Comparison of ENCODE assay signal across 17 mouse cellular contexts in genomic region chr2:70159543-70159942, GRCm38 (mm10).
DNase-seq lines count a peak whose midpoint lies in the region; ATAC-seq and TF ChIP-seq lines count a peak whose summit lies in the region.
"Had no signal": no experiment of that assay in that cellular context is flagged by ENCODE, and none has a peak within 500 bp of the region (broad histone marks: within the 10 kb centered on the region; RNA-seq: fewer than 3 reads in every experiment).

No protein-coding gene starts in this region.

- no peak for TF ChIP-seq POLR2A in olfactory bulb, adult 2 months (IDR thresholded peaks at IDR 0.05; ENCODE audit: insufficient read depth, low read depth, low read length)

- WGBS in midbrain, embryonic 14.5 days, result 27% methylated on average over 8 of the region's 8 CpGs
- 31% methylated on average over 8 of the region's 8 CpGs for WGBS in midbrain, postnatal 0 days
- 25% methylated on average over 8 of the region's 8 CpGs for WGBS in embryonic facial prominence, embryonic 14.5 days
- 16% methylated on average over 8 of the region's 8 CpGs for WGBS in olfactory bulb, adult 2 months

- H3K36me3 ChIP-seq in midbrain, embryonic 14.5 days (ENCODE audit: control insufficient read depth, insufficient read depth, low read length), result no peaks in the 10 kb centered on the region
- no peaks in the 10 kb centered on the region for H3K36me3 ChIP-seq in midbrain, postnatal 0 days (ENCODE audit: insufficient read depth, low read length)
- H3K36me3 ChIP-seq in embryonic facial prominence, embryonic 14.5 days (ENCODE audit: control insufficient read depth, insufficient read depth, low read length), result no peaks in the 10 kb centered on the region
- H3K36me3 ChIP-seq: hindbrain, embryonic 15.5 days; midbrain, embryonic 12.5 days had no signal

- H3K27ac ChIP-seq in midbrain, embryonic 14.5 days (replicated peaks; ENCODE audit: low read depth, low read length), result no peak overlapping the region
- H3K27ac ChIP-seq in midbrain, postnatal 0 days (ENCODE audit: low read depth, low read length), result no peak overlapping the region
- H3K27ac ChIP-seq in embryonic facial prominence, embryonic 14.5 days (replicated peaks; ENCODE audit: low read depth, low read length), result no peak overlapping the region
- peak overlapping the region; percentile 83 for H3K27ac ChIP-seq in olfactory bulb, adult 2 months (ENCODE audit: insufficient read depth, low read depth, low read length)
- H3K27ac ChIP-seq: hindbrain, embryonic 15.5 days; macrophage; midbrain, embryonic 12.5 days had no signal

- H3K27me3 ChIP-seq in midbrain, embryonic 14.5 days (ENCODE audit: control insufficient read depth, insufficient read depth, low read length), result no peaks in the 10 kb centered on the region
- no peaks in the 10 kb centered on the region for H3K27me3 ChIP-seq in midbrain, postnatal 0 days (ENCODE audit: insufficient read depth, low read length)
- no peaks in the 10 kb centered on the region for H3K27me3 ChIP-seq in embryonic facial prominence, embryonic 14.5 days (replicated peaks; ENCODE audit: control insufficient read depth, insufficient read depth, low read length)
- H3K27me3 ChIP-seq: hindbrain, embryonic 15.5 days; midbrain, embryonic 12.5 days had no signal

- H3K4me3 ChIP-seq in midbrain, embryonic 14.5 days (replicated peaks; ENCODE audit: low read depth, low read length), result no peak overlapping the region
- H3K4me3 ChIP-seq in midbrain, postnatal 0 days (ENCODE audit: low read depth, low read length), result no peak overlapping the region
- no peak overlapping the region for H3K4me3 ChIP-seq in embryonic facial prominence, embryonic 14.5 days (ENCODE audit: low read depth, low read length)
- H3K4me3 ChIP-seq in olfactory bulb, adult 2 months (ENCODE audit: insufficient read depth, low read depth, low read length), result no peak overlapping the region
- H3K4me3 ChIP-seq: erythroblast, embryonic 14.5 days; hindbrain, embryonic 15.5 days; midbrain, embryonic 12.5 days had no signal

- no peaks in the 10 kb centered on the region for H3K9me3 ChIP-seq in midbrain, embryonic 14.5 days (ENCODE audit: control insufficient read depth, low read length)
- H3K9me3 ChIP-seq in midbrain, postnatal 0 days (ENCODE audit: low read length), result no peaks in the 10 kb centered on the region
- H3K9me3 ChIP-seq in embryonic facial prominence, embryonic 14.5 days (ENCODE audit: control insufficient read depth, low read length), result no peaks in the 10 kb centered on the region
- H3K9me3 ChIP-seq: hindbrain, embryonic 15.5 days; midbrain, embryonic 12.5 days had no signal

- ATAC-seq in midbrain, embryonic 14.5 days (ENCODE audit: low FRiP score, low TSS enrichment), result no peak
- no peak for ATAC-seq in midbrain, postnatal 0 days (ENCODE audit: low FRiP score)
- no peak for ATAC-seq in embryonic facial prominence, embryonic 14.5 days (ENCODE audit: low read depth)

- no peak overlapping the region for H3K9ac ChIP-seq in midbrain, embryonic 14.5 days (replicated peaks; ENCODE audit: low read length)
- H3K9ac ChIP-seq in midbrain, postnatal 0 days (replicated peaks; ENCODE audit: low read length, poor library complexity, severe bottlenecking), result no peak overlapping the region
- no peak overlapping the region for H3K9ac ChIP-seq in embryonic facial prominence, embryonic 14.5 days (ENCODE audit: low read depth, low read length)
- H3K9ac ChIP-seq: hindbrain, embryonic 15.5 days; lung, embryonic 14.5 days; midbrain, embryonic 12.5 days had no signal

- no peak overlapping the region for H3K4me2 ChIP-seq in midbrain, embryonic 14.5 days (ENCODE audit: low read length)
- H3K4me2 ChIP-seq in midbrain, postnatal 0 days (ENCODE audit: low read depth, low read length, poor library complexity, severe bottlenecking), result no peak overlapping the region
- no peak overlapping the region for H3K4me2 ChIP-seq in embryonic facial prominence, embryonic 14.5 days (ENCODE audit: low read depth, low read length)
- H3K4me2 ChIP-seq: hindbrain, embryonic 15.5 days; lung, embryonic 14.5 days; midbrain, embryonic 12.5 days had no signal

- intact Hi-C loops in left cerebral cortex, postnatal 25 days (cut with DNase I), result no loop called here

- no peak for TF ChIP-seq CTCF in midbrain, postnatal 0 days (IDR thresholded peaks at IDR 0.05)
- TF ChIP-seq CTCF in olfactory bulb, adult 2 months (IDR thresholded peaks at IDR 0.05; ENCODE audit: insufficient read depth, low read depth, low read length), result no peak

- peak; percentile 19 for DNase-seq in embryo, embryonic 10.5 days (ENCODE audit: low spot score)
- no peak for DNase-seq in embryo, embryonic 11 days
- peak; percentile 21 for DNase-seq in midbrain, embryonic 14.5 days
- no peak for DNase-seq in midbrain, postnatal 0 days (ENCODE audit: low spot score)
- peak; percentile 14 for DNase-seq in embryonic facial prominence, embryonic 14.5 days (ENCODE audit: low spot score)
- no peak for DNase-seq in spleen, adult 12 weeks (ENCODE audit: low spot score)
- DNase-seq in left cerebral cortex, postnatal 25 days (ENCODE audit: low spot score in 2 of 2), result no peak
- DNase-seq: cerebellum, adult 11 months; heart, adult 18-20 months; kidney, adult 2 months; lung, embryonic 14.5 days; thymus, postnatal 14 days had no signal

- peaks cover 14% of the 10 kb centered on the region for H3K4me1 ChIP-seq in midbrain, embryonic 14.5 days (ENCODE audit: control insufficient read depth, insufficient read depth, low read length)
- H3K4me1 ChIP-seq in midbrain, postnatal 0 days (ENCODE audit: insufficient read depth, low read length), result no peaks in the 10 kb centered on the region; the same call in 1 of the 2 replicates
- H3K4me1 ChIP-seq in embryonic facial prominence, embryonic 14.5 days (ENCODE audit: control insufficient read depth, insufficient read depth, low read length), result no peaks in the 10 kb centered on the region
- peaks cover 22% of the 10 kb centered on the region for H3K4me1 ChIP-seq in olfactory bulb, adult 2 months (ENCODE audit: control insufficient read depth, insufficient read depth, low read length)

Comparison
In these comparisons a context has a peak if more than half of its experiments do, and no peak if none do; other contexts are left out.
1. DNase-seq: peak in embryo, embryonic 10.5 days (single experiment), midbrain, embryonic 14.5 days (single experiment) and embryonic facial prominence, embryonic 14.5 days (single experiment); none in embryo, embryonic 11 days (single experiment), midbrain, postnatal 0 days (single experiment), spleen, adult 12 weeks (single experiment) and left cerebral cortex, postnatal 25 days (0 of 2).